Mouse (Mus musculus) myocyte (in vitro differentiated cells): ENCODE measurements around the gene Lpar1. TPM values are rescaled to one million over a fixed set of nuclear protein-coding genes. Genes with fewer than 3 reads are reported as not detected.
A peak's percentile ranks its signal among the peaks of the same experiment; 100 is the strongest.

Source experiments
- H3K27me3 ChIP-seq: one replicate; pipeline ENCODE4 v1.6.1; 2011; ENCODE audit not compliant: control insufficient read depth, insufficient read depth, insufficient read length
- H3K36me3 ChIP-seq: one replicate; pipeline ENCODE4 v1.6.1; 2011; ENCODE audit not compliant: control insufficient read depth, insufficient read depth
- H3K4me2 ChIP-seq: one replicate; pipeline ENCODE4 v1.6.1; 2011; ENCODE audit warnings: low read depth, control low read depth
- H3K4me3 ChIP-seq: one replicate; pipeline ENCODE4 v1.5.1; 2011; ENCODE audit warnings: mild to moderate bottlenecking, control low read depth, moderate library complexity
- H3K79me2 ChIP-seq: one replicate; pipeline ENCODE4 v1.6.1; 2011; ENCODE audit not compliant: control insufficient read depth, insufficient read depth
- H3ac ChIP-seq: one replicate; pipeline ENCODE4 v1.6.1; 2011; ENCODE audit not compliant: control insufficient read depth, insufficient read length
- CEBPB ChIP-seq: IDR thresholded peaks from 2 replicates; pipeline ENCODE4 v1.6.1; 2011; ENCODE audit warnings: mild to moderate bottlenecking, moderate library complexity; ENCODE audit not compliant: poor library complexity, insufficient read depth, severe bottlenecking
- E2F4 ChIP-seq: IDR thresholded peaks from one replicate; pipeline ENCODE4 v1.6.1; 2011; ENCODE audit warnings: mild to moderate bottlenecking, control low read depth, moderate library complexity; ENCODE audit not compliant: insufficient read depth
- MAX ChIP-seq: IDR thresholded peaks from one replicate; pipeline ENCODE4 v1.6.1; 2011; ENCODE audit warnings: low read depth, mild to moderate bottlenecking, control low read depth
- MYOD1 ChIP-seq, 3 experiments: IDR thresholded peaks; one replicate each; pipeline ENCODE4 v1.6.1; 2011; ENCODE audit warnings: control low read depth in 2 of 3, low read depth in 2 of 3, mild to moderate bottlenecking in 2 of 3, moderate library complexity in 1 of 3; ENCODE audit not compliant: insufficient read length in 2 of 3, control insufficient read depth in 1 of 3
- MYOG ChIP-seq, 3 experiments: IDR thresholded peaks; one replicate each; pipeline ENCODE4 v1.6.1; 2011; ENCODE audit warnings: control low read depth in 2 of 3, low read depth in 2 of 3, mild to moderate bottlenecking in 2 of 3; ENCODE audit not compliant: insufficient read length in 2 of 3, control insufficient read depth in 1 of 3, insufficient read depth in 1 of 3
- POLR2A ChIP-seq: IDR thresholded peaks from one replicate; pipeline ENCODE4 v1.6.1; 2011; ENCODE audit warnings: low read depth, mild to moderate bottlenecking, control low read depth, moderate library complexity; ENCODE audit not compliant: insufficient read length
- POLR2AphosphoS2 ChIP-seq: IDR thresholded peaks from one replicate; pipeline ENCODE4 v1.6.1; 2011; ENCODE audit warnings: low read depth, control low read depth; ENCODE audit not compliant: insufficient read length
- REST ChIP-seq: IDR thresholded peaks from one replicate; pipeline ENCODE4 v1.6.1; 2011; ENCODE audit warnings: mild to moderate bottlenecking, control low read depth, moderate library complexity; ENCODE audit not compliant: insufficient read depth, insufficient read length
- SRF ChIP-seq: IDR thresholded peaks from one replicate; pipeline ENCODE4 v1.6.1; 2011; ENCODE audit warnings: low read depth; ENCODE audit not compliant: control insufficient read depth, insufficient read length
- TCF12 ChIP-seq: IDR thresholded peaks from one replicate; pipeline ENCODE4 v1.6.1; 2011; ENCODE audit warnings: mild to moderate bottlenecking, control low read depth; ENCODE audit not compliant: poor library complexity, insufficient read depth, severe bottlenecking
- TCF3 ChIP-seq: IDR thresholded peaks from one replicate; pipeline ENCODE4 v1.6.1; 2011; ENCODE audit warnings: low read depth, control low read depth; ENCODE audit not compliant: insufficient read length
- USF1 ChIP-seq: IDR thresholded peaks from one replicate; pipeline ENCODE4 v1.6.1; 2011; ENCODE audit warnings: low read depth, mild to moderate bottlenecking, control low read depth, moderate library complexity
- polyA plus RNA-seq: library from polyadenylated mRNA; unstranded; fragments of >200 nt; fragmentation: generic; extraction: Trizol; gene quantifications from one replicate; pipeline ENCODE4 v1.2.1, GENCODE M21; 2012; ENCODE audit warnings: missing spikeins

Gene Lpar1
- polyA plus RNA-seq, 1 experiment: 14.1 TPM

DNA sequence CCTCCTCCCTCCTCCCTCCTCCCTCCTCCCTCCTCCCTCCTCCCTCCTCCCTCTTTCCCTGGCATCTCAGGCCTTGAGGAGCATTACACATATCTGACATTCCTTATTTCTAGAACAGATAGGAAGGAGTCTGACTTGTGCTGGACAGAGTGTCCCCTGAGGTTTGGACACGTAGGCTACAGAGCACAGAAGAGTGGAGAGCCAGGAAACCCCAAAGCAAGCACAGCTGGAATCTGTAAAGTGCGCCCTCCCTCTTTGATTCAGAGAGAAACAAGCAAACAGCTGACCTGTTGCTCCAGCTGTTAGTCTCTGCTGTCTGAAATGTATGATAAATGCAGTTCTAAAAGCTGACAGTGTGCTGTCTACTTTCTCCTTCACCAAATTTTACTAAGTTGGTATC is 24.8 kb upstream of the Lpar1 start:
- no peaks in the 10 kb centered on the region for H3K79me2 ChIP-seq
- no peak overlapping the region for H3K4me3 ChIP-seq
- TF ChIP-seq MAX: no peak
- TF ChIP-seq MYOD1 (IDR thresholded peaks at IDR 0.05; ENCODE audit: control insufficient read depth in 1 of 3, insufficient read length in 2 of 3, low read depth in 2 of 3): peak in 1 of 3 experiments; percentile 36
- H3K27me3 ChIP-seq: no peaks in the 10 kb centered on the region
- no peaks in the 10 kb centered on the region for H3K36me3 ChIP-seq
- H3ac ChIP-seq: no peak overlapping the region
- peak overlapping the region; percentile 25 for H3K4me2 ChIP-seq

DNA sequence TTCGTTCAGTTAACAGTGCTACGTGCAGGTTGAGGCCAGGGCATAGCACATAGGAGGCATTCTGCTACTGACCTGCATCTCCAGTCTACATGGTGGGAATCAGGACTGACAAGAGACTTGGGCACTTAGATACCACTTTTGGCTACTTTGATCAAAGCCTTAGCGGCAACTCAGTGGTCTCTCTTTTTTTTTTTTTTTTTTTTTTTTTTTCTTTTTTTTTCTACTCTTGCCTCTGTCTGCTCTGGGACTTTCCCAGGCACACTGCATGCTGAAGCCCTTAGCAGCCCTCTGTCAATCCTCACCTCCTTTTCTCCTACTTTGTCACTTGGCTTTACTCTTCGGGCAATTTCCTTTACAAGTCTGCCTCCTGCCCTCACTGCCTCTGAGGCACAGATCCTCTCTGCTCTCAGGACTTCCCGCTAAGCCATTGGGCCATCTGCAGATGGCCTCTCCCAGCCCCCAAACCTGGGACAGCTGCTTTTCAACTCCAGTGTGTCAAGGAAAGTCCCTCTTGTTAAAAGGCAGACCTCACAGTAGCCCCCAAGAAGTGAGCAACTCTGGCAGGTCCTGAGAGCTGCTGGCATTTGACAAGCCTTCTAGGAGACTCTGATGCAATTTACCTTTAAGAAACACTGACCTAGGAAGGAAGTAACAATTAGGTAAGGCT is 23.8 kb upstream of the Lpar1 start:
- H3ac ChIP-seq: no peak overlapping the region
- H3K4me2 ChIP-seq: peak overlapping the region; percentile 47
- no peaks in the 10 kb centered on the region for H3K36me3 ChIP-seq
- no peaks in the 10 kb centered on the region for H3K79me2 ChIP-seq
- no peaks in the 10 kb centered on the region for H3K27me3 ChIP-seq
- H3K4me3 ChIP-seq: no peak overlapping the region
- TF ChIP-seq MYOD1 (IDR thresholded peaks at IDR 0.05; ENCODE audit: control insufficient read depth in 1 of 3, insufficient read length in 2 of 3, low read depth in 2 of 3): peak in 1 of 3 experiments; percentile 24
- TF ChIP-seq MYOG (IDR thresholded peaks at IDR 0.05; ENCODE audit: control insufficient read depth in 1 of 3, insufficient read depth in 1 of 3, insufficient read length in 2 of 3, low read depth in 2 of 3): peak in 1 of 3 experiments; percentile 77
- TF ChIP-seq TCF12: no peak
- TF ChIP-seq POLR2AphosphoS2: no peak

DNA sequence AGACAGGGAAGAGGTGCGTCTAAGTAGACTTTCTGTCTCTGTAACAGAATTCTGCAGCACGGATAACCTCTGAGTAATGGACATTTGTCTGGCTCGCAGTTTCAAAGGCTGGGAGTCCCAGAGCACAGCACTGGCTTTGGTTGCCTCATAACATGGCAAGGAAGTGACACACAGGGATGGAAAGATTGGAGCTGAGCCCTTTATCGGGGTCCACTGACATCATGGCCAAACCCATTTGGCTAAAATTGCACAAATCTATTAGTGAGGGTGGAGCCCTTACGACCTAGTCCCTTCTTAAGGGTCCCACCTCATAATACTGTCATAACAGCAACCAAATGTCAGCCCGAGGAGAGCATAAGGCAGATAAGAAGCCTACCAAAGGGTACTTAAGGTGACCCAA is 22.1 kb upstream of the Lpar1 start:
- no peak overlapping the region for H3ac ChIP-seq
- no peak overlapping the region for H3K4me3 ChIP-seq
- no peaks in the 10 kb centered on the region for H3K36me3 ChIP-seq
- H3K79me2 ChIP-seq: no peaks in the 10 kb centered on the region
- TF ChIP-seq MYOG (IDR thresholded peaks at IDR 0.05; ENCODE audit: control insufficient read depth in 1 of 3, insufficient read depth in 1 of 3, insufficient read length in 2 of 3, low read depth in 2 of 3): no peak
- TF ChIP-seq E2F4: no peak
- TF ChIP-seq REST: no peak
- TF ChIP-seq POLR2A: no peak
- TF ChIP-seq CEBPB: no peak
- TF ChIP-seq MAX: no peak
- no peak for TF ChIP-seq SRF
- TF ChIP-seq POLR2AphosphoS2: no peak
- TF ChIP-seq TCF3: no peak
- TF ChIP-seq MYOD1 (IDR thresholded peaks at IDR 0.05; ENCODE audit: control insufficient read depth in 1 of 3, insufficient read length in 2 of 3, low read depth in 2 of 3): no peak
- TF ChIP-seq TCF12: no peak
- no peak for TF ChIP-seq USF1
- no peaks in the 10 kb centered on the region for H3K27me3 ChIP-seq
- H3K4me2 ChIP-seq: no peak overlapping the region

DNA sequence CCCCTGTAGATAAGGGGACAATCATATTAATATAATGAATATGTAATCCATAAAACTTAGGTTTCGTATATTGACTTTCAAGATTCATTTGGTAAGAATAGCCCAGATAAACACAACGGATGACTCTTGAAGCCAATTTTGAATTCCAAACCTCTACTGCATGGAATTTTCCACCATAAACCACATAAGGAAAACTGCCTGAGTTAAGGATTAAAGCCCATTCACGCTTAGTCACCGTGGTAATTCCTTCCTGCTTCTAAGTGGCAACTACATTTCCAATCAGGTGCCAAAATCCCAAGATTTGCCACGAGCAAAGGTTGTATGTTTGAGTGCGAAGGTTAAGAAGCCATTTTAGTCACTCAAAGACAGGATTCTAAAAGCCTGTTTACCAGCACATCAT is 20.3 kb upstream of the Lpar1 start:
- Histone ChIP-seq H3ac (no peak overlapping the region), H3K27me3 (no peaks in the 10 kb centered on the region), H3K4me2 (peak overlapping the region; percentile 56), H3K4me3 (no peak overlapping the region), H3K79me2 (no peaks in the 10 kb centered on the region), H3K36me3 (no peaks in the 10 kb centered on the region)
- TF ChIP-seq POLR2A (no peak), USF1 (no peak), TCF3 (no peak), REST (no peak), MYOD1 (IDR thresholded peaks at IDR 0.05; ENCODE audit: control insufficient read depth in 1 of 3, insufficient read length in 2 of 3, low read depth in 2 of 3) (no peak), SRF (no peak), TCF12 (no peak), E2F4 (no peak), POLR2AphosphoS2 (no peak), MAX (no peak), MYOG (IDR thresholded peaks at IDR 0.05; ENCODE audit: control insufficient read depth in 1 of 3, insufficient read depth in 1 of 3, insufficient read length in 2 of 3, low read depth in 2 of 3) (no peak), CEBPB (no peak)

DNA sequence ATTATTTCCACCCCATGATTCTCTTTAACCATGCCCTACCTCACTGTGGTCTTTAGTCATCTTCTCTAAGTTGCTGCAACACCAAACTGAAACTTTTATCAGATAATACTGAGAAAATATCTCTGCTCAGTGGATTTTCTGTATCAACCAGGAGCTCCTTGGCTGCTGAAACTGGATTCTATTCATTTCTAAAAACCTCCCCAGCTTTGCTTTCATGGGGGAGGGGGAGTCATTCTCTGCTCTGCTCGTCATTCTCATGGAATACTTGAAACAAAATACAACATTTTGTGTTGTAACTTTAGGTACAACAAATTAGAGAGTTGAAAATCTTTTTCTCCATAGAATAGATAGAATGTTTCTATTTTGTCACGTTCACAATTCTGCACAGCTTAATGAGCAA is 18.7 kb upstream of the Lpar1 start:
- H3ac ChIP-seq: no peak overlapping the region
- H3K36me3 ChIP-seq: no peaks in the 10 kb centered on the region
- no peaks in the 10 kb centered on the region for H3K79me2 ChIP-seq
- H3K4me3 ChIP-seq: no peak overlapping the region
- no peaks in the 10 kb centered on the region for H3K27me3 ChIP-seq
- H3K4me2 ChIP-seq: no peak overlapping the region
- TF ChIP-seq CEBPB: no peak
